Mouse (Mus musculus) heart, postnatal 4 days (tissue): ENCODE measurements at regions not wholly inside any gene's neighbourhood (a gene's known extent, or its start where the extent isn't known, plus 50 kb on each side); places are given as distances from the start of the nearest gene placed in this dataset.

ENCODE experiments used
- DNase-seq: peaks from one replicate; pipeline ENCODE4 v3.0.0; 2021

DNA sequence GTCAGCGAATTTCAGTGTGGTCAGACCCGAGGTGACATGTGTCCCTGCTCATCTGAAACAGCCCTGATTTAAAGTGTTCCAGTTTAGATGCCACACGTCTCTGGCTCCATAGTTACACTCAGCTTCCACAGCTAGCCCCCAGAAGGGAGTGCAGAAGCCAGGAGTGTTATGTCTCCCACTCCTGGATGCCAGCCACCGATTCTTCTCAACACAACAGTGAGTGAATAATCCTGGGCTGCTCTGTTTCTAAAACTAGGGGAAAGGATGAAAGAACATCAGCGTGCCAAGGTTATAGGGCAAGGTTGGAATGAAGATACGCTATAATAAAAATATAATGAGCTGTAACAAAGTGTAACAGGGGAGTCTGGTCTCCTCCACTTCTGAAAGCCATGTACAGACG is 51.5 kb upstream of the Stmnd1 start:
- DNase-seq = peak; percentile 47

- DNase-seq = peak; percentile 67
Measured at GRCm38 (mm10) chr13:46218101-46218701, 55.3 kb upstream of the Stmnd1 start.

DNA sequence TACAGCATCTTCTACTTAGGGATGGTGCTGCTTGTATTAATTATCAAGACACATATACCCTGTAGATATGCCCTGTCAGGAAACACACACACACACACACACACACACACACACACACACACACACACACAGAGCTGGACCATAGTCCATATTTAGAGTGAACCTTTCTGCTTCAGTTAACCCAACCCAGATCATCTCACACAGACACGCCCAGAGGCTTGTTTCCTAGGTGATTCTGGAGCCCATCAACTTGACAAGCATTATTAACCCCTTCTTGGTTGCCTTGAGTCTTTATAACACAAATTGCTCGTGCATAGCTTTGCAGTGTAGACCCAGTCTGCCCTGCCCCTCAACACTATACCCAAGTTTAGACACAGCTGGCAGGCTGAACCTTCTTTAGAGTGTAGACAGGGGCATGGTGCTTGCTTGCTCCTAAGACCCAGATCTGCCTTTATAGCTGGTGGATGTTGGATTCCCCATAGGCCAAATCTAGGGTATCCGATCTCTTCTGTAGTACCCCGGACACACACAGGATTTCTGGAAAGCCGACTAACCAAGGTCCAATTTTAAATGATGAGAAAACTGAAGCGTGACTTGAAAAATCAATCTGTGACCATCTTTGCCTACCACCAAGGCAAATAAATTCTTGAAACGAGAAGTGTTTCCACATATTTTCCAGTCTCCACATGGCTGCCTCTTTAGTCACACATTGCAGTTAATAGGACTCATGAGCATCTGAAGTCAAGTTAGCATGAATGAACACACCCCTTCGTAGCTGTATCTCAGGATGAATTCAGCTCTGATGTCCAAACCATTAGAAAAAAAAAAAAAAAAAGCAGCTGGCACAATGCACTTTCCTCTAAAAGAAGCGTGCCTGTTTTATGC is 56.3 kb upstream of the Stmnd1 start:
- no peak for DNase-seq

- DNase-seq = no peak
Measured at GRCm38 (mm10) chr13:46203551-46203950, 70.0 kb upstream of the Stmnd1 start.

GRCm38 (mm10) chr13:46202586-46202985 is 70.9 kb upstream of the Stmnd1 start:
- no peak for DNase-seq

DNA sequence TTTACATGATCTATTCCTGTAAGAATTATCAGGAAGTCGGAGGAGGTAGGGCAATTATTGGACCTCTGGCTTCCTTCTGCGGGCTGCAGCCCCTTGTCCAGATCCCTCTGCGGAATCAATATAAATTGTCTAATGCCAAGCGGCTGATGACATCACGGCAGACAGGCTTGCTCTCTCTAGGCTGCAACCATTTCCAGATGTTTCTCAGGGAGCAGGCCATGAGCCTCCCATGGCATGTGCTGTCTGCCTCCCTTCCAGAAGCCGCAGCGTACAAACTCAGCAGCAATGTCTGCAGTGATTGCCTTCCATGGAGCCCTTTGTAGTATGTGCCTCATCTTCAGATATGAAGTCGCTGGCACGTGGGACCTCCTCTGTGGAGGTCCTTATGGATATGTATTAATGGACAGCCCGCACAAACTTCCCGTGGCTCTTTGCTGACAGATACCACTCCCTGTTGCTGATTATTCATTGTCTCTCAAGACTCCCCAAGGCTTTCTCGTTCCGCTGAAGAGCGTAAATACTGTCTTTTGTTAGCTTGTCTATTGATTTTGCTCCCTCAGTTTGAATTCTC is 72.4 kb upstream of the Stmnd1 start:
- DNase-seq = no peak

DNA sequence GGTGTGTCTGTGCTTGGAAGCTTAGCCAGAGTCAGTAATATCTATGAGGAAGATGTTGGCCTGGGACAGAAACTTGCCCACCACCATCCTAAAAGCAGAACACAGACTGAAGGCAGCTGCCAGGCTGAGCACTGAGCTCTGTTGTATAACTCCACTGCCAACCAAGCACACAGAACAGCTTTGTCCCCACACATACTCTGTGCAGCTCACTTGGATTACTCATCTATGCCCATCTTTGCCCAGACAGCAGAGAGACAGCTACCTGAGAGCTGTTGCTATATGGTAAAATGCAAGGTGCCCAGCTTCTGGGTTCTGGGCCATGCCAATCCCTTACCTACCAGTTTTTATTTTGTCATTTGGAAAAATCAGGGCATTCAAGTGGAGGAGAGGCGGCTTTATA is 80.4 kb upstream of the Stmnd1 start:
- no peak for DNase-seq

DNA sequence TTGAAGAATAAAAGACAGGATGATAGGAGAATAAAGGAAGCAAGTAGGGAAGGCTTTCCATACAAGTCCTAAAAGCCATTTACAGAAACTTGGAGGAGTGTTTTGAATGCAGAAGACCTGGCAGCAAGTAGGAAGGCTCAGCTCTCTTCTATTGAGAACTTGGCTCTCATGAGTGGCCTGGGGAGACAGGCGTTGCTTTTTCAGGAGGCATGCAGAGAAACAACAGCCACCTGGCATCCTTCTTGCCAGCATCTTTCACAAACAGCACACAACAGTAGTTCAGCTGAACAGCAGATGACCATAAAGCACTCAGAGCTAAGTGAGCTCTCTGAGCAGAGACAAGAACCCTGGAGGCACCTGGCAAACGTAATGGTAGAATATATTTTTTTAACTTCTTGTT is 83.8 kb upstream of the Stmnd1 start:
- no peak for DNase-seq

DNA sequence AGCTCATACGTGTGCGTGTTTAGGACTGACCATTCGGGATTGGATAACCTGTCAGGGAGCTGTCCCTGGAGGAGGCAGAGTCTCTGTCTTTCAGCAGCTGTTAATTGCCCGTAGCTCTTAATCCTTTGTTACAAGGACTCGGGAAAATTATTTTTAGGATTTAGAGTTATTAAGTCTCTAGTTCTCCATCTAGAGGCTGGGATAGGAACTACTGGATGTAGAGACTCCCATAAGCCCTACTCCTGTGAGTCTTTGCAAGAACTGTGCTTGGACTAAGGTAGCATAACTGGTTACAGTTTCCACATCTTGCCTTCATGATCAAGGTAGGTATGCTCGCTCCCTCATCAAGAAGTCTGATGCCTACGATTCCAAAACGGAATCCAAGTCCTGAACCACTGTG is 90.7 kb upstream of the Stmnd1 start:
- no peak for DNase-seq

GRCm38 (mm10) chr13:46180606-46181133 is 92.9 kb upstream of the Stmnd1 start:
- DNase-seq = no peak

- DNase-seq = no peak
Measured at GRCm38 (mm10) chr13:46179916-46180315, 93.6 kb upstream of the Stmnd1 start.

- no peak for DNase-seq
Measured at GRCm38 (mm10) chr13:46173103-46173502, 100.4 kb upstream of the Stmnd1 start.

DNA sequence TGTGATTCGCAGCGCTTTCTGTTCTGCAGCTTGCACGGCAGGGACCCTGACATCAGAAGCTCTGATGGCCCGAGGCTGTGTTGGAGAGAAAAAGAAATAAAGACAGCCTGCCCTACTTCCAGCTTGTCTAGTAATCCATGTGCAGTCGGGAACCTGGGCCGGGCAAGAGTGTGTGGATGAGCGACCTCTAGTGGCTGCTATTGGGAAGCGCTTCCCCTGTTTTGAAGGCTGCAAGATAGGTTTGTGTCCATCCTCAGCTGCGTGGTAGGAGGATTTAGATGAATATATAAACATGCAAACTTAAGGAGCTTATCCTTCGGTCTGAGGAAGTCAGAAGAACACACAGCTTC is 111.5 kb upstream of the Stmnd1 start:
- DNase-seq = peak; percentile 82

DNA sequence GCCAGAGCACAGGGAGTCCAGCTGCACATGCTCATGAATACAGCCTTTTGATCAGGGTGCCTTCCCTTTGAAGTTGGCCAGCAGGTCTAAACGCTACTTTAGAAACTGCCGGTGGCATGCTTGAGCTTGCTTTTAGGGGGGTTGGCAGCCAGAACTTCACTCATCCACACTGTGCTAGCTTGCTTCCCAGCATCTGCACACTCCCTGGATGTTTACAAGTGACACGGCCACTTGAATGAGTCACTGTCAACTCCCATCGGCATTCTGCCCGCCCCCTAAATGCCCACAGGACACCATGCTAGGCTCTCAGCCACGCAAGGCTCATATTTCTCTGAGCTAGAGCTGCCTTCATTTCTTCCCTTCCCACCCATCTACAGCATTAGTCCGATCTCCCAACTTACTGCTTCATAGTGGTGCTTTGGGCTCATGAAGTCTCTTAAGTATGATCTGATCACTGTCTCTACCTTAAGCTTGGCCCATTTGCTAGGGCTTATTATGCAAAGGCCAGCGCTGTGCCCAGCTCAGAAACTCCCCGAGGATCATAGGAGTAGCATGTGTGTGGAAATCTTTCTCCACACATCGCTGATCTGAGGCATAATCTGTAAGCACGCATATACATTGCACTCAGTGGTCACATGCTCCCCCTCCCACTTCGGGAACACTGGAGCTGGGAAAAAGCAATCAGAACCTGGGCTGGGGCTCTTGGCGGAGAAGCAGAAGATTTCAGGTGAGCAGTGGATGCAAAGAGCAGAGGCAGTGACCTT is 112.1 kb upstream of the Stmnd1 start:
- DNase-seq = no peak

DNA sequence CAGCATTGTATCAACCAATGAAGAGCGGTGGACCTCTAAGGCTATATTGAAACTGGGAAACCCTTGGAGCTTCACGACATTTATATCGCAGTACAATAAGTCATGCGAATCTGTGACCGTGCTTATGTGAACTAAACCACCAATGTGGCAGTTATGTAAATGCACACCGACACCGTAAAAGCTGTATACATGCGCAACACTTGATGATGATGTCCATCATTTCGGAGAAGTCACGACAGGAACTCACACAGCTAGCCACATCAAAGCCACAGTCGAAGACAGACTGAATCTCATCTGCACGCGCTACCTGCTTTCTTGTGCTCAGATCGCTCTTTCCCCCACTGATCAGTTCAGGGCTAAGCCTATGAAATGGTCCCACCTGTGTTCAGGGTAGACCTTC is 114.2 kb upstream of the Stmnd1 start:
- no peak for DNase-seq

GRCm38 (mm10) chr13:46153282-46154260 is 120.0 kb upstream of the Stmnd1 start:
- no peak for DNase-seq

- DNase-seq = no peak
Measured at GRCm38 (mm10) chr13:46140006-46140405, 133.5 kb upstream of the Stmnd1 start.

DNA sequence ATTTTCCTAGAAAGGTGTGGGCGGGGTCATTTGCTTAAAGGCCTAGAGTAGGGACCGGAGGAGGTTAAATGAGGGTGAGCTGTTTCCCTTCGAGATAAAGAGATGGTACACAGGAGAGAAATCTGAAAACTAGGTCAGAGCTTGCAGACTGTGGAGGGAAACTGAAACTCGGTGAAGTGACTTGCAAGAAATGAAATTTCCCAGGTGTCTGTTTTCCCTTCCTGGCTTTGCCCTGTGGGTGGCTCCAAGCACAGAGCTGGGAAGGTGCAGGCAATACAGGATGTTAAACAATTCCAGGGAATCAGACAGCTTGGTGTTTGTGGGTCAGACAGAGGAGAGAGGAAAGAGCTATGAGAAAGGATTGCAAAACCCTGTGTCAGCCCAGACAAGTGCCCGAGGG is 134.3 kb upstream of the Stmnd1 start:
- DNase-seq = no peak

DNA sequence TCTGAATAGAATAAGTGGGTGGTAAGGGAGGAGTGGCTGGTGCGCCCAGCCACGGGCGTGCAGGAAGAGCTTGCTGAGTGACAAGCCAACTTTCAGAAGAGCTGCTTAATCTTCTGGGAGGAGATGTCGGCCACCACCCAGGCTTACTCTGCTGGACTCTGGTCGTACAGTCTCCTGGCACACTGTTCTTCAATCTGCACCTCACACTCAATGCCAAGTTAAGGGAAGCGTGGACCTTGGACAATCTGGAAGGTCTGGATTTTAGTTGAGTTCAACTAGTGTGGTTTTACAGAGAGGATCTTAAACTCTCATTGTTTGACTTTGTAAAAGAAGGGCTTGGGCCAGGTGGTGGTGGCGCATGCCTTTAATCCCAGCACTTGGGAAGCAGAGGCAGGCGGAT is 138.1 kb upstream of the Stmnd1 start:
- DNase-seq = no peak

GRCm38 (mm10) chr13:46129236-46129855 is 144.2 kb upstream of the Stmnd1 start:
- DNase-seq = no peak

DNA sequence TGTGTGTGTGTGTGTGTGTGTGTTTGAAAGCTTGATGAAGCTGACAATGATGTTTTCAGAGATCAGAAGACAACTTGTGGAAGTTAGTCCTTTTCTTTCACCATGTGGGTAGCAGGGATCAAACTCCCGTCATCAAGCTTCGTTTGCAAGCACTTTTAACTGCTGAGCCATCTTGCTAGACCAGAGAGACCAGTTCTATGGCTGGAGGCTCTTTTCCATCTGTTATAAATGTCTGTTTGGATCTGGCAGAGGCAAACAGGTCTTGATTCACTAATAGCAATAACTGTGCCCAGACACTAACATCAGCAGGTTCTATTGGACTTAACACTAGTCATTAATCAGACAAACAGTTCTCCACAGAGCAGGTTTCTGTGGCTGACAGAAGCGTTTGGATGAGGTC is 150.1 kb upstream of the Stmnd1 start:
- DNase-seq = no peak
